Mouse (Mus musculus) spleen, adult 2 months (tissue): Measurements from ENCODE around the gene Tanc1. TPM values are rescaled to one million over a fixed set of nuclear protein-coding genes. Genes with fewer than 3 reads are reported as not detected.
"Not testable (repeated sequence)": the region's sequence is repeated elsewhere in the genome, so short reads cannot be mapped to it uniquely, and the experiment has no call there.

Experiments used
- DNase-seq, 2 experiments: peaks; one replicate each; pipeline versions ENCODE4 v3.0.0 to v3.0.0-alpha.2; 2012 to 2021; ENCODE audit warnings: low spot score in 2 of 2, low read depth in 1 of 2
- H3K27ac ChIP-seq: fragments of 200-500 bp; 2 replicates; pipeline ENCODE4 v1.5.1; 2012; ENCODE audit warnings: low read length, inconsistent platforms; ENCODE audit not compliant: insufficient read depth
- H3K27me3 ChIP-seq: fragments of 200-500 bp; 2 replicates; pipeline ENCODE4 v1.6.1; 2012; ENCODE audit warnings: mild to moderate bottlenecking, moderate library complexity, low read length, inconsistent platforms; ENCODE audit not compliant: control insufficient read depth, insufficient read depth
- H3K36me3 ChIP-seq: fragments of 200-500 bp; 2 replicates; pipeline ENCODE4 v1.6.1; 2012; ENCODE audit warnings: mild to moderate bottlenecking, low read length, inconsistent platforms; ENCODE audit not compliant: control insufficient read depth, insufficient read depth
- H3K4me1 ChIP-seq: fragments of 200-500 bp; 2 replicates; pipeline ENCODE4 v1.6.1; 2011; ENCODE audit warnings: inconsistent platforms; ENCODE audit not compliant: control insufficient read depth, insufficient read depth, insufficient read length
- H3K4me3 ChIP-seq: fragments of 200-500 bp; 2 replicates; pipeline ENCODE4 v1.5.1; 2011; ENCODE audit warnings: mild to moderate bottlenecking, inconsistent platforms; ENCODE audit not compliant: insufficient read depth, insufficient read length; ENCODE audit errors: extremely low read depth
- CTCF ChIP-seq: fragments of 200-500 bp; IDR thresholded peaks from 2 replicates; pipeline ENCODE4 v1.5.1; 2011; ENCODE audit warnings: mild to moderate bottlenecking, inconsistent platforms; ENCODE audit not compliant: insufficient read depth, insufficient read length, insufficient replicate concordance; ENCODE audit errors: extremely low read depth
- POLR2A ChIP-seq: fragments of 200-500 bp; IDR thresholded peaks from 2 replicates; pipeline ENCODE4 v1.6.1; 2011; ENCODE audit warnings: low read depth, low read length, inconsistent platforms
- WGBS: fragments of 180-500 bp; shearing (Covaris S2); methylation state at CpG from one replicate; pipeline ENCODE4 v1.1.7; 2018; 5-methylcytosine and 5-hydroxymethylcytosine counted together
- polyA plus RNA-seq: library from polyadenylated mRNA; depleted of rRNA; stranded (reverse); fragments of >200 nt; gene quantifications from 2 replicates; pipeline ENCODE4 v1.2.3, GENCODE M21; 2012; rRNA removed

The Tanc1 gene
- polyA plus RNA-seq = 5.5 and 5.6 TPM in 2 replicates

GRCm38 (mm10) chr2:59611831-59612732, at the start of gene Tanc1:
Tanc1 (plus strand) TSS chr2:59612042.
- no peak; the same call in 1 of the 2 replicates for TF ChIP-seq POLR2A
- no peak for TF ChIP-seq CTCF
- WGBS = 1% methylated on average over 98 of the region's 99 CpGs
- Histone ChIP-seq H3K36me3 (no peaks in the 10 kb centered on the region), H3K27ac (peak within 1 kb of the TSS; percentile 14; the same call in 1 of the 2 replicates), H3K4me1 (peaks cover 3% of the 10 kb centered on the region; the same call in 1 of the 2 replicates), H3K4me3 (peak within 1 kb of the TSS; percentile 78), H3K27me3 (peaks cover 7% of the 10 kb centered on the region)
- DNase-seq = peak in 1 of 2 experiments; percentile 72

- Histone ChIP-seq H3K36me3 (no peaks in the 10 kb centered on the region), H3K4me3 (no peak overlapping the region), H3K27ac (no peak overlapping the region), H3K4me1 (no peaks in the 10 kb centered on the region), H3K27me3 (no peaks in the 10 kb centered on the region)
- DNase-seq = no peak
- 86% methylated on average over 4 of the region's 4 CpGs for WGBS
- no peak for TF ChIP-seq CTCF
- no peak for TF ChIP-seq POLR2A
Observed at GRCm38 (mm10) chr2:59562215-59562614, 49.6 kb upstream of the Tanc1 start.

- WGBS = 83% methylated on average over 5 of the region's 5 CpGs
Observed at GRCm38 (mm10) chr2:59562696-59563095, 49.1 kb upstream of the Tanc1 start.

GRCm38 (mm10) chr2:59564029-59564611, 47.7 kb upstream of the Tanc1 start:
- DNase-seq, H3K36me3 ChIP-seq, H3K27ac ChIP-seq, H3K4me3 ChIP-seq, H3K27me3 ChIP-seq, H3K4me1 ChIP-seq: not testable (repeated sequence)
- 93% methylated on average over 3 of the region's 10 CpGs for WGBS

More at GRCm38 (mm10) chr2:59562696-59563095, 49.1 kb upstream of the Tanc1 start:
- no peak overlapping the region for H3K4me3 ChIP-seq
- H3K27ac ChIP-seq = no peak overlapping the region
- no peaks in the 10 kb centered on the region for H3K4me1 ChIP-seq
- DNase-seq = no peak
- H3K27me3 ChIP-seq = no peaks in the 10 kb centered on the region
- no peaks in the 10 kb centered on the region for H3K36me3 ChIP-seq
- TF ChIP-seq POLR2A (no peak), CTCF (no peak)

- H3K4me3 ChIP-seq = no peak overlapping the region
- no peaks in the 10 kb centered on the region for H3K27me3 ChIP-seq
- H3K27ac ChIP-seq = no peak overlapping the region
- H3K36me3 ChIP-seq = no peaks in the 10 kb centered on the region
- no peaks in the 10 kb centered on the region for H3K4me1 ChIP-seq
- TF ChIP-seq CTCF = no peak
- no peak for TF ChIP-seq POLR2A
- 87% methylated on average over 4 of the region's 4 CpGs for WGBS
- DNase-seq = no peak
Observed at GRCm38 (mm10) chr2:59564947-59565346, 46.9 kb upstream of the Tanc1 start.

- no peaks in the 10 kb centered on the region for H3K27me3 ChIP-seq
- H3K27ac ChIP-seq = no peak overlapping the region
- H3K4me1 ChIP-seq = no peaks in the 10 kb centered on the region
- 48% methylated on average over 7 of the region's 7 CpGs for WGBS
- no peak for DNase-seq
- no peaks in the 10 kb centered on the region for H3K36me3 ChIP-seq
- no peak overlapping the region for H3K4me3 ChIP-seq
- no peak for TF ChIP-seq POLR2A
- TF ChIP-seq CTCF = no peak
Observed at GRCm38 (mm10) chr2:59580939-59581338, 30.9 kb upstream of the Tanc1 start.

GRCm38 (mm10) chr2:59583961-59584360, 27.9 kb upstream of the Tanc1 start:
- no peaks in the 10 kb centered on the region for H3K36me3 ChIP-seq
- H3K27ac ChIP-seq = no peak overlapping the region
- no peaks in the 10 kb centered on the region for H3K4me1 ChIP-seq
- TF ChIP-seq CTCF = no peak
- 89% methylated on average over 6 of the region's 6 CpGs for WGBS
- H3K27me3 ChIP-seq = no peaks in the 10 kb centered on the region
- no peak overlapping the region for H3K4me3 ChIP-seq
- no peak for DNase-seq
